Mouse (Mus musculus) embryonic facial prominence, embryonic 11.5 days (tissue): Measurements from ENCODE around the gene Olfr1061. TPM values are rescaled to one million over a fixed set of nuclear protein-coding genes. Genes with fewer than 3 reads are reported as not detected.
"Not testable (repeated sequence)": the region's sequence is repeated elsewhere in the genome, so short reads cannot be mapped to it uniquely, and the experiment has no call there.

Source experiments
- ATAC-seq: fragments of 200-750 bp; cut with Nextera tagmentation; replicated peaks from 2 replicates; pipeline ENCODE4 v1.8.0; 2017; ENCODE audit warnings: low read depth; ENCODE audit not compliant: insufficient number of reproducible peaks, low FRiP score, low TSS enrichment
- DNase-seq: peaks from one replicate; pipeline ENCODE4 v3.0.0-alpha.2; 2015; ENCODE audit warnings: low spot score
- H3K27ac ChIP-seq: fragments of 300-500 bp; sonication (generic); replicated peaks from 2 replicates; pipeline ENCODE4 v1.5.1; 2014; ENCODE audit warnings: mild to moderate bottlenecking, low read depth, low read length, control low read depth
- H3K27me3 ChIP-seq: fragments of 300-500 bp; sonication (generic); 2 replicates; pipeline ENCODE4 v1.6.1; 2014; ENCODE audit warnings: mild to moderate bottlenecking, low read length, moderate library complexity, mixed read lengths; ENCODE audit not compliant: control insufficient read depth, insufficient read depth
- H3K36me3 ChIP-seq: fragments of 300-500 bp; sonication (generic); replicated peaks from 2 replicates; pipeline ENCODE4 v1.6.1; 2014; ENCODE audit warnings: low read depth, mild to moderate bottlenecking, low read length, moderate library complexity, mixed read lengths; ENCODE audit not compliant: control insufficient read depth, insufficient read depth
- H3K4me1 ChIP-seq: fragments of 300-500 bp; sonication (generic); 2 replicates; pipeline ENCODE4 v1.6.1; 2014; ENCODE audit warnings: low read length, mixed read lengths; ENCODE audit not compliant: control insufficient read depth, insufficient read depth
- H3K4me2 ChIP-seq: fragments of 300-500 bp; sonication (generic); 2 replicates; pipeline ENCODE4 v1.6.1; 2014; ENCODE audit warnings: low read depth, mild to moderate bottlenecking, control low read depth, low read length, moderate library complexity
- H3K4me3 ChIP-seq: fragments of 300-500 bp; sonication (generic); 2 replicates; pipeline ENCODE4 v1.5.1; 2014; ENCODE audit warnings: low read depth, low read length, control low read depth
- H3K9ac ChIP-seq: fragments of 300-500 bp; sonication (generic); replicated peaks from 2 replicates; pipeline ENCODE4 v1.6.1; 2014; ENCODE audit warnings: mild to moderate bottlenecking, control low read depth, low read length
- H3K9me3 ChIP-seq: fragments of 300-500 bp; sonication (generic); replicated peaks from 2 replicates; pipeline ENCODE4 v1.6.1; 2016; ENCODE audit warnings: mild to moderate bottlenecking, low read length, inconsistent platforms, mixed read lengths; ENCODE audit not compliant: control insufficient read depth
- WGBS: fragments of 180-500 bp; shearing (Covaris S2); extraction: QIAGEN DNeasy Blood & Tissue Kit; methylation state at CpG from one replicate; pipeline ENCODE4 v1.1.7; 2014; 5-methylcytosine and 5-hydroxymethylcytosine counted together
- polyA plus RNA-seq: library from polyadenylated mRNA; unstranded; fragments of >200 nt; fragmentation: Nextera tagmentation; extraction: Ambion mirVana; gene quantifications from 2 replicates; pipeline ENCODE4 v1.2.1, GENCODE M21; 2014

Olfr1061 gene
- polyA plus RNA-seq, 1 experiment from 2014 or later = not detected

- H3K36me3 ChIP-seq, H3K4me1 ChIP-seq, H3K4me3 ChIP-seq, DNase-seq, H3K27ac ChIP-seq, H3K4me2 ChIP-seq, H3K9ac ChIP-seq, H3K9me3 ChIP-seq, H3K27me3 ChIP-seq, ATAC-seq: not testable (repeated sequence)
These were observed 25.4 kb downstream of the Olfr1061 start, which contains the start of gene Olfr1058 for GRCm38 (mm10) chr2:86388461-86388860. TSS of gene Olfr1058 (minus strand) at chr2:86388561.

GRCm38 (mm10) chr2:86378293-86378692 is 35.6 kb downstream of the Olfr1061 start, which contains the start of gene Olfr1057:
TSS of gene Olfr1057 (minus strand) at chr2:86378393.
- no peak within 1 kb of the TSS for H3K27ac ChIP-seq
- H3K9ac ChIP-seq = no peak within 1 kb of the TSS
- H3K27me3 ChIP-seq = no peaks in the 10 kb centered on the region
- H3K4me1 ChIP-seq = no peaks in the 10 kb centered on the region
- no peak within 1 kb of the TSS for H3K4me2 ChIP-seq
- ATAC-seq = no peak
- no peaks in the 10 kb centered on the region for H3K36me3 ChIP-seq
- no peak for DNase-seq
- no peaks in the 10 kb centered on the region for H3K9me3 ChIP-seq
- no peak within 1 kb of the TSS for H3K4me3 ChIP-seq

GRCm38 (mm10) chr2:86366342-86366741 is 47.5 kb downstream of the Olfr1061 start:
- no CpG with 5 or more reads among the region's 6 CpGs for WGBS
- not testable (repeated sequence) for H3K9me3 ChIP-seq, H3K27ac ChIP-seq, H3K36me3 ChIP-seq, H3K4me3 ChIP-seq, H3K27me3 ChIP-seq, DNase-seq, ATAC-seq, H3K9ac ChIP-seq, H3K4me2 ChIP-seq, H3K4me1 ChIP-seq

Other genes starting within 250 kb of the Olfr1061 start
- gene Olfr1043, start 246.5 kb downstream of the Olfr1061 start, polyA plus RNA-seq = not detected in 2 replicates
- not detected in 2 replicates for gene Olfr1044, start 236.2 kb downstream of the Olfr1061 start, polyA plus RNA-seq
- gene Olfr52, start 228.4 kb downstream of the Olfr1061 start, polyA plus RNA-seq = not detected in 2 replicates
- gene Olfr1045, start 211.0 kb downstream of the Olfr1061 start, polyA plus RNA-seq = not detected in 2 replicates
- gene Olfr1046, start 194.7 kb downstream of the Olfr1061 start, polyA plus RNA-seq = not detected in 2 replicates
- gene Olfr1047, start 182.6 kb downstream of the Olfr1061 start, polyA plus RNA-seq = not detected in 2 replicates
- gene Olfr1048, start 173.8 kb downstream of the Olfr1061 start, polyA plus RNA-seq = not detected in 2 replicates
- not detected in 2 replicates for gene Olfr1049, start 155.7 kb downstream of the Olfr1061 start, polyA plus RNA-seq
- gene Olfr1051, start 135.0 kb downstream of the Olfr1061 start, polyA plus RNA-seq = not detected in 2 replicates
- not detected in 2 replicates for gene Olfr1052, start 121.6 kb downstream of the Olfr1061 start, polyA plus RNA-seq
- not detected in 2 replicates for gene Olfr1053, start 98.8 kb downstream of the Olfr1061 start, polyA plus RNA-seq
- gene Olfr1054, start 78.6 kb downstream of the Olfr1061 start, polyA plus RNA-seq = not detected in 2 replicates
- gene Olfr1055, start 63.8 kb downstream of the Olfr1061 start, polyA plus RNA-seq = not detected in 2 replicates
- not detected in 2 replicates for gene Olfr1056, start 51.6 kb downstream of the Olfr1061 start, polyA plus RNA-seq
- gene Olfr1057, start 35.7 kb downstream of the Olfr1061 start, polyA plus RNA-seq = not detected in 2 replicates
- 0.15 TPM in 1 of 2 replicates, not detected in the other for gene Olfr1058, start 25.5 kb downstream of the Olfr1061 start, polyA plus RNA-seq
- not detected in 2 replicates for gene Olfr1062, start 12.7 kb upstream of the Olfr1061 start, polyA plus RNA-seq
- not detected in 2 replicates for gene Olfr1065, start 36.5 kb upstream of the Olfr1061 start, polyA plus RNA-seq
- gene Olfr1066, start 42.2 kb upstream of the Olfr1061 start, polyA plus RNA-seq = not detected in 2 replicates
- gene Olfr228, start 73.3 kb upstream of the Olfr1061 start, polyA plus RNA-seq = not detected in 2 replicates
- gene Olfr1076, start 94.4 kb upstream of the Olfr1061 start, polyA plus RNA-seq = not detected in 2 replicates
- gene Olfr1079, start 128.4 kb upstream of the Olfr1061 start, polyA plus RNA-seq = not detected in 2 replicates
- gene Olfr1080, start 144.2 kb upstream of the Olfr1061 start, polyA plus RNA-seq = not detected in 2 replicates
- gene Olfr1082, start 184.9 kb upstream of the Olfr1061 start, polyA plus RNA-seq = not detected in 2 replicates
- not detected in 2 replicates for gene Olfr1084, start 225.7 kb upstream of the Olfr1061 start, polyA plus RNA-seq
- not detected in 2 replicates for gene Olfr1085, start 248.0 kb upstream of the Olfr1061 start, polyA plus RNA-seq